Mouse (Mus musculus): ENCODE measurements around the gene Hepacam. TPM values are rescaled to one million over a fixed set of nuclear protein-coding genes. Genes with fewer than 3 reads are reported as not detected.
A peak's percentile ranks its signal among the peaks of the same experiment; 100 is the strongest.

The Hepacam gene
- total and polyA plus RNA-seq, 2 experiments from 2014 or later = 37.1 to 49.9 TPM

DNA sequence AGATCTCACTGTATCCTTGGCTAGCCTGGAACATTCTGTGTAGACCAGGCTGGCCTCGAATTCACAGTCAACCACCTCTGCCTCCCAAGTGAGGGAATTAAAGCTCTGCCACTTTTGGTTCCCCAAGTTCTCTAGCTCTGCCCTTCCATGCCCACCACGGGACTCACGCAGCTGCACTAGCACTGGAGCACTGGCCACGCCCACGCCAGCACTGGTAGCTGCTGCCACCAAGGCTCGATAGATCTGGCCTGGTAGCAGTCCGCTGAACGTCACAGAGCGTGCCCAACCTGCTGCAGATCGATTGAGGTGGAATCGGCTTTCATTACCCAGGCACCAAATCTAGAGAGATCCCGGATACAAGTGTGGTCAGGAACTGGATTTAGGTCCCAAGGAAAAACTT lies 54.1 kb downstream of the Hepacam start:
- peak overlapping the region; percentile 52 for H3K4me2 ChIP-seq (ENCODE audit: low read depth, low read length, poor library complexity, severe bottlenecking)
- ATAC-seq (ENCODE audit: low FRiP score) (peak; percentile 45; the same call in 1 of the 2 replicates), DNase-seq (ENCODE audit: low spot score) (peak; percentile 59)
- no peaks in the 10 kb centered on the region for H3K4me1 ChIP-seq (ENCODE audit: insufficient read depth, low read length)
- H3K9ac ChIP-seq (replicated peaks; ENCODE audit: low read length, poor library complexity, severe bottlenecking) = no peak overlapping the region
- TF ChIP-seq CTCF (IDR thresholded peaks at IDR 0.05) = no peak
- H3K36me3 ChIP-seq (ENCODE audit: insufficient read depth, low read length) = no peaks in the 10 kb centered on the region
- no peak overlapping the region for H3K27ac ChIP-seq (ENCODE audit: low read depth, low read length)
- H3K9me3 ChIP-seq (ENCODE audit: low read length) = no peaks in the 10 kb centered on the region
- WGBS = 23% methylated on average over 12 of the region's 12 CpGs
- peak overlapping the region; percentile 8; the same call in 1 of the 2 replicates for H3K4me3 ChIP-seq (ENCODE audit: low read depth, low read length)
- no peaks in the 10 kb centered on the region for H3K27me3 ChIP-seq (ENCODE audit: insufficient read depth, low read length)

DNA sequence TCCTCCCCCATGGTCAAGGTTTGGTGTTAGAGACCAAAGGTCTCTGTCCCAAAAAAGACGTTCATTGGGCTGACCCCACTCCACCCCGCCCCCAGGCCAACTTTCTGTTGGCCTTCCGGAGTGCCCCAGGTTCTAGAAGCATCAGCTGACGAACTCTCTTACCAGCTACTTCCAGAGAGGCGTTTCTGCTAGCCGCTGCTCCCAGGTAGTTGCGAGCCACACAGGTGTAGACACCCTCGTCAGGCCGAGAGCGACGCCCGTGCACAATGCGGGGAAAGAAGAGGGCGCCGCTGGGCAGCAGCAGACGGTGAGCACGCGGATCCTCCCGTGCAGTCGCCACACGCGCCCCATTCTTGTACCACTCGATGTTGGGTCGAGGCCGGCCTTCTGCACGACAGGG lies 62.2 kb downstream of the Hepacam start:
- Histone ChIP-seq H3K4me3 (ENCODE audit: low read depth, low read length) (no peak overlapping the region), H3K4me2 (ENCODE audit: low read depth, low read length, poor library complexity, severe bottlenecking) (0 out of 2 replicates have a peak overlapping the region, but pooled peaks have one; percentile 9), H3K9ac (replicated peaks; ENCODE audit: low read length, poor library complexity, severe bottlenecking) (no peak overlapping the region), H3K4me1 (ENCODE audit: insufficient read depth, low read length) (peaks cover 6% of the 10 kb centered on the region), H3K27ac (ENCODE audit: low read depth, low read length) (no peak overlapping the region), H3K9me3 (ENCODE audit: low read length) (no peaks in the 10 kb centered on the region), H3K27me3 (ENCODE audit: insufficient read depth, low read length) (peaks cover 55% of the 10 kb centered on the region), H3K36me3 (ENCODE audit: insufficient read depth, low read length) (no peaks in the 10 kb centered on the region)
- no peak for TF ChIP-seq CTCF (IDR thresholded peaks at IDR 0.05)
- ATAC-seq (ENCODE audit: low FRiP score) (no peak), DNase-seq (ENCODE audit: low spot score) (no peak)
- WGBS = 26% methylated on average over 26 of the region's 26 CpGs

DNA sequence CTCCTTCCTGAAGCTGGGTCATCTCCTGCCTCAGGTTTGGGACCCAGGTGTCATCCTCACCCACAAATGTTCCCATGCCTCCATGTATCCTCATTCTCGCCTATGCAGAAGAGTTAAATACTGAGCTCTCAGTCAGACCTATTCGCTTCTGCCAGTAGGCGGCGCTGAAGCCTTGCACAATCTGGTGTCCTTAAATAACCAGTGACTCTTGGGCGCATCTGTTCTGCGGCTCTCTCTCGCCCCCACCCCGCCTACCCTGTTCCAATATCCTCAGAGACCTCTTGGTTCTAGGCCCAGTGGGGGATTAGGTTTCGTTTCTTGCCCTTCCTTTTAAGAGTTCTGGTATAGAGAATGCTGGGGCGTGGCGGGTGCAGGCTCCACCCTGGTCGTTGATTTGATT lies 63.4 kb downstream of the Hepacam start:
- H3K4me1 ChIP-seq (ENCODE audit: insufficient read depth, low read length) = peaks cover 6% of the 10 kb centered on the region
- peak overlapping the region; percentile 44 for H3K4me2 ChIP-seq (ENCODE audit: low read depth, low read length, poor library complexity, severe bottlenecking)
- H3K36me3 ChIP-seq (ENCODE audit: insufficient read depth, low read length) = no peaks in the 10 kb centered on the region
- H3K4me3 ChIP-seq (ENCODE audit: low read depth, low read length) = peak overlapping the region; percentile 16; the same call in 1 of the 2 replicates
- H3K9ac ChIP-seq (replicated peaks; ENCODE audit: low read length, poor library complexity, severe bottlenecking) = no peak overlapping the region
- H3K27me3 ChIP-seq (ENCODE audit: insufficient read depth, low read length) = peaks cover 66% of the 10 kb centered on the region
- peak; percentile 83 for ATAC-seq (ENCODE audit: low FRiP score)
- no peaks in the 10 kb centered on the region for H3K9me3 ChIP-seq (ENCODE audit: low read length)
- H3K27ac ChIP-seq (ENCODE audit: low read depth, low read length) = no peak overlapping the region
- DNase-seq (ENCODE audit: low spot score) = peak; percentile 96
- WGBS = under 1% methylated on average over 12 of the region's 12 CpGs
- peak; percentile 96 for TF ChIP-seq CTCF (IDR thresholded peaks at IDR 0.05)

DNA sequence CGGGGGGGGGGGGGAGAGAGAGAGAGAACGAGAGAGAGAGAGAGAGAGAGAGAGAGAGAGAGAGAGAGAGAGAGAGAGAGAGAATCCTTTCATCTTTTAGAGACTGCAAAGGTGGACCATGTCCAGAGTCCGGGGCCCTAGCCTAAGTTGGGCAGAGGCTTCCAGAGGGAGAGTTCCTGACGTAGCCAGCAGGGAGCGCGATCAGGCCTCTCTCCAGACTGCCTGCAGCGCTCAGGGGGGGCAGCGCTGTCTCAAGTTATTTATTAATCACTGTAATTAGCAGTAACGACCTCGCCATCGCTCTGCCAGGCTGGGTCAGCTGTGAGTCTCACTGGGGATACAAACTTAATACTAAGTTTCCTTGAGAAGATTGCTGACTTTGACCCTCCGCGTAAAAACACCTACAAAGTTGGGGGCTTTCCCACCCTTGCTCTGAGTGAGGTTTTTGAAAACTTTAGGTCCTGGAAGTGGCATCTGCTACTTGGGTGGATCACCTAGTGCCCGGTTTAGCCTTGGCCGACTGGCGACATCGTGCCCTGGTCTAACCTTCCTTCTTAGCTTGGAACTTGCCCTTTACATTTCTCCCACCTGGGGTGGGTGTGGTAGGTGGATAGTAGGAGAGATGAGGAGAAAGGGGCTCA lies 65.0 kb downstream of the Hepacam start:
- no peaks in the 10 kb centered on the region for H3K9me3 ChIP-seq (ENCODE audit: low read length)
- peak; percentile 65 for TF ChIP-seq CTCF (IDR thresholded peaks at IDR 0.05)
- ATAC-seq (ENCODE audit: low FRiP score) = no peak
- no peak overlapping the region for H3K9ac ChIP-seq (replicated peaks; ENCODE audit: low read length, poor library complexity, severe bottlenecking)
- WGBS = 3% methylated on average over 16 of the region's 17 CpGs
- H3K27me3 ChIP-seq (ENCODE audit: insufficient read depth, low read length) = peaks cover 71% of the 10 kb centered on the region
- H3K27ac ChIP-seq (ENCODE audit: low read depth, low read length) = no peak overlapping the region
- H3K36me3 ChIP-seq (ENCODE audit: insufficient read depth, low read length) = no peaks in the 10 kb centered on the region
- peaks cover 6% of the 10 kb centered on the region for H3K4me1 ChIP-seq (ENCODE audit: insufficient read depth, low read length)
- peak; percentile 44 for DNase-seq (ENCODE audit: low spot score)
- H3K4me3 ChIP-seq (ENCODE audit: low read depth, low read length) = peak overlapping the region; percentile 40
- peak overlapping the region; percentile 91 for H3K4me2 ChIP-seq (ENCODE audit: low read depth, low read length, poor library complexity, severe bottlenecking)

DNA sequence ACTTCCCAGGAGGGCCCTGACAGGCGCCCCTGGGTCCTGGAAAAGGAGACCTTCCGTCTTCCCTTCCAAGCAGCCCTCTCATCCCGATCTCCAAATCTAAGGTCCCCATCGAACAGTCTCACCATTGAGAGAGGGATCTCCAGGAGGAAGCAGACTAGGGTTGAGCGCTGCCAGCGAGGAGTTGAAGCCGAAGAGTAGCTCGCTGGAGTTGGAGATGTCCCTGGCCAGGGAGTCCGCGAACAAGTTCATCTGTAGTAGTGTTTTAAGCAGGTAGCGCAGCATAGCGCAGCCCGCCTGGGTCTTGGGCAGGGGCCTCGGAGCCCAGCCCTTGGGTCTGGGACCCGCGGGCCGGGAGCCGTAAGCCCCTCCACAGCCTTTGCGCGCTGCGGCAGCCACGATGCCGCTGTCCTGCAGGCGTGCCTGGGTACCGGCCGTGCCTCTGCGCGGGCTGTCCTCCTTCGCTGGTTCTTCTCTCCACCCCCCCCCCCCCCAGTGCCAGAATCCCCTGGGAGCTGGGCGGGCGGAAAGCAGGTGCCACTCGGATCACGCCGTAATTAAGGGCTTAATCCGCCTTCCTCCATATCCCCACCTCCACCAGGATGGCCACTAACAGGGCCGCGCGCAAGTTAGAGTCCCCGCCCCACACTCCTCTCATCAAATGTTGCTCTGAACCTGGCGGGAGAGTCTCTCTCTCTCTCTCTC lies 65.7 kb downstream of the Hepacam start, which contains the start of gene Robo3:
Gene Robo3 (minus strand): TSS at position 527 of the 702 bp plus-strand sequence.
- TF ChIP-seq CTCF (IDR thresholded peaks at IDR 0.05) = no peak
- Histone ChIP-seq H3K27ac (ENCODE audit: low read depth, low read length) (no peak within 1 kb of the TSS), H3K9me3 (ENCODE audit: low read length) (no peaks in the 10 kb centered on the region), H3K27me3 (ENCODE audit: insufficient read depth, low read length) (peaks cover 64% of the 10 kb centered on the region), H3K36me3 (ENCODE audit: insufficient read depth, low read length) (no peaks in the 10 kb centered on the region), H3K4me1 (ENCODE audit: insufficient read depth, low read length) (peaks cover 6% of the 10 kb centered on the region), H3K4me3 (ENCODE audit: low read depth, low read length) (peak within 1 kb of the TSS; percentile 40), H3K9ac (replicated peaks; ENCODE audit: low read length, poor library complexity, severe bottlenecking) (0 out of 2 replicates have a peak within 1 kb of the TSS, but pooled peaks have one; percentile 29), H3K4me2 (ENCODE audit: low read depth, low read length, poor library complexity, severe bottlenecking) (peak within 1 kb of the TSS; percentile 91)
- whole genome bisulfite sequencing = under 1% methylated on average over 39 of the region's 40 CpGs
- DNase-seq (ENCODE audit: low spot score) (no peak), ATAC-seq (ENCODE audit: low FRiP score) (peak; percentile 15; the same call in 1 of the 2 replicates)
